Mouse (Mus musculus) testis, adult 2 months (tissue): ENCODE measurements around the gene Gmpr. TPM values are rescaled to one million over a fixed set of nuclear protein-coding genes. Genes with fewer than 3 reads are reported as not detected.

Source experiments
- H3K27ac ChIP-seq: fragments of 200-500 bp; 2 replicates; pipeline ENCODE4 v1.5.1; 2012; ENCODE audit warnings: low read depth, low read length; ENCODE audit not compliant: control insufficient read depth, insufficient read depth
- H3K27me3 ChIP-seq: fragments of 200-500 bp; 2 replicates; pipeline ENCODE4 v1.6.1; 2012; ENCODE audit warnings: mild to moderate bottlenecking, low read length, moderate library complexity; ENCODE audit not compliant: control insufficient read depth, insufficient read depth
- H3K36me3 ChIP-seq: fragments of 200-500 bp; 2 replicates; pipeline ENCODE4 v1.6.1; 2012; ENCODE audit warnings: mild to moderate bottlenecking, low read length; ENCODE audit not compliant: control insufficient read depth, insufficient read depth
- H3K4me1 ChIP-seq: fragments of 200-500 bp; 2 replicates; pipeline ENCODE4 v1.6.1; 2012; ENCODE audit warnings: low read length; ENCODE audit not compliant: control insufficient read depth, insufficient read depth
- H3K4me3 ChIP-seq: fragments of 200-500 bp; 2 replicates; pipeline ENCODE4 v1.5.1; 2012; ENCODE audit warnings: low read depth, mild to moderate bottlenecking, low read length, moderate library complexity, mixed read lengths; ENCODE audit not compliant: control insufficient read depth
- CTCF ChIP-seq: fragments of 200-500 bp; IDR thresholded peaks from 2 replicates; pipeline ENCODE4 v1.5.1; 2012; ENCODE audit warnings: low read depth, mild to moderate bottlenecking, inconsistent platforms, low read length, moderate library complexity; ENCODE audit not compliant: control insufficient read depth, insufficient read depth, insufficient replicate concordance
- POLR2A ChIP-seq: fragments of 200-500 bp; IDR thresholded peaks from 2 replicates; pipeline ENCODE4 v1.6.1; 2012; ENCODE audit warnings: low read depth, mild to moderate bottlenecking, inconsistent platforms, low read length, moderate library complexity; ENCODE audit not compliant: control insufficient read depth
- polyA plus RNA-seq: library from polyadenylated mRNA; depleted of rRNA; stranded (reverse); fragments of >200 nt; gene quantifications from 2 replicates; pipeline ENCODE4 v1.2.3, GENCODE M21; 2012; rRNA removed

Gene Gmpr
- polyA plus RNA-seq, 1 experiment = 6.4 TPM

DNA sequence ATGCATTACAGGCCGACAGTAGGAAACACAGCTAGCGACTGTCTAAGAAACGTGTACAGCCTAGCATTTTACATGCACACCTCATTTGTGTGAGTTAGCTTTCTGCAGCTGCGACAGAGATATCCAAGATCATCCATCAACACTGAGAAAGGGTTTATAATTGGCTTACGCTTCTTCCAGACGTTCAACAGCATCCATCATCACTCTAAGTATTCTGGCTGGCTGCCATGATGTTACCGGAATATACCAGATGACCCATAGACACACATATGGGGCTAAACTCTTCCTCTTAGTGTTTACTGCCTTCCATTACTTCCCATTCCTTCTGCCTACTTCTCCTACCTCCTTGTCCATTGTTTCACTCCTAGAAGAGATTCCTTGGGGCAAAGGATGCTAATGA lies 88.2 kb downstream of the Gmpr start:
- TF ChIP-seq CTCF = no peak
- no peak for TF ChIP-seq POLR2A
- H3K27ac ChIP-seq = no peak overlapping the region
- H3K4me1 ChIP-seq = no peaks in the 10 kb centered on the region
- H3K27me3 ChIP-seq = no peaks in the 10 kb centered on the region
- H3K36me3 ChIP-seq = no peaks in the 10 kb centered on the region
- no peak overlapping the region for H3K4me3 ChIP-seq

GRCm38 (mm10) chr13:45599831-45600230 lies 92.6 kb downstream of the Gmpr start:
- Histone ChIP-seq H3K27ac (no peak overlapping the region), H3K4me1 (no peaks in the 10 kb centered on the region), H3K27me3 (no peaks in the 10 kb centered on the region), H3K4me3 (no peak overlapping the region), H3K36me3 (no peaks in the 10 kb centered on the region)
- TF ChIP-seq CTCF (no peak), POLR2A (no peak)

GRCm38 (mm10) chr13:45600443-45600842 lies 93.2 kb downstream of the Gmpr start:
- H3K4me1 ChIP-seq = no peaks in the 10 kb centered on the region
- TF ChIP-seq POLR2A (no peak), CTCF (no peak)
- H3K36me3 ChIP-seq = no peaks in the 10 kb centered on the region
- H3K27me3 ChIP-seq = no peaks in the 10 kb centered on the region
- H3K4me3 ChIP-seq = no peak overlapping the region
- H3K27ac ChIP-seq = no peak overlapping the region

Other genes starting within 250 kb of the Gmpr start
- gene Mylip, start 117.7 kb upstream of the Gmpr start, polyA plus RNA-seq = 1.2 and 1.4 TPM in 2 replicates